Mouse (Mus musculus): ENCODE measurements around the gene Tmem190. TPM values are rescaled to one million over a fixed set of nuclear protein-coding genes. Genes with fewer than 3 reads are reported as not detected.

Gene Tmem190
- polyA plus RNA-seq, 1 experiment = 534 TPM

DNA sequence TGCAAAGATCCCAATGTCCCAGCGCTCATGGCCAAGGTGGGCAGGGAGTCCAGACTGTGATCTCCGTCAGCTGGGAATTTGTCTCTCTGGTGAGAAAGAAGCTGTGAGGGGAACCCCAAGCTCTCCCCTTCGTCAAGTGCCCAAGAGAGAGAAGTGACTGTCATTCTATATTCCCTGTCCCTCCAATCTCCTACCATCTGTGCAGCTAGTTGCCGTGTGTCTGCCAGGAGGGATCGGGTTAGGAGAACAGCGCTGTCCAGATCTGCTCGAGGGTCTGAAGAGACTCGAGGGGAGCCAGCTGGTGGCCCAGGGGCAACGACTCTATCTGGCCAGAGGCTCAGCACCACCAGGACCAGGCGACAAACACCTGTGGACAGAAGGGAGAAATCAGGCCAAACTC is 6.6 kb upstream of the Tmem190 start:
- Histone ChIP-seq H3K27me3 (ENCODE audit: control insufficient read depth, insufficient read depth, low read length) (no peaks in the 10 kb centered on the region; the same call in 1 of the 2 replicates), H3K36me3 (ENCODE audit: control insufficient read depth, insufficient read depth, low read length) (no peaks in the 10 kb centered on the region), H3K4me1 (ENCODE audit: control insufficient read depth, insufficient read depth, low read length) (peaks cover 13% of the 10 kb centered on the region), H3K27ac (ENCODE audit: control insufficient read depth, insufficient read depth, low read depth, low read length) (no peak overlapping the region), H3K4me3 (ENCODE audit: control insufficient read depth, low read depth, low read length) (peak overlapping the region; percentile 79; the same call in 1 of the 2 replicates)
- TF ChIP-seq POLR2A (IDR thresholded peaks at IDR 0.05; ENCODE audit: control insufficient read depth, low read depth, low read length) (0 out of 2 replicates have a peak, but pooled peaks have one; percentile 17), CTCF (IDR thresholded peaks at IDR 0.05; ENCODE audit: control insufficient read depth, insufficient read depth, insufficient replicate concordance, low read depth, low read length) (no peak)

DNA sequence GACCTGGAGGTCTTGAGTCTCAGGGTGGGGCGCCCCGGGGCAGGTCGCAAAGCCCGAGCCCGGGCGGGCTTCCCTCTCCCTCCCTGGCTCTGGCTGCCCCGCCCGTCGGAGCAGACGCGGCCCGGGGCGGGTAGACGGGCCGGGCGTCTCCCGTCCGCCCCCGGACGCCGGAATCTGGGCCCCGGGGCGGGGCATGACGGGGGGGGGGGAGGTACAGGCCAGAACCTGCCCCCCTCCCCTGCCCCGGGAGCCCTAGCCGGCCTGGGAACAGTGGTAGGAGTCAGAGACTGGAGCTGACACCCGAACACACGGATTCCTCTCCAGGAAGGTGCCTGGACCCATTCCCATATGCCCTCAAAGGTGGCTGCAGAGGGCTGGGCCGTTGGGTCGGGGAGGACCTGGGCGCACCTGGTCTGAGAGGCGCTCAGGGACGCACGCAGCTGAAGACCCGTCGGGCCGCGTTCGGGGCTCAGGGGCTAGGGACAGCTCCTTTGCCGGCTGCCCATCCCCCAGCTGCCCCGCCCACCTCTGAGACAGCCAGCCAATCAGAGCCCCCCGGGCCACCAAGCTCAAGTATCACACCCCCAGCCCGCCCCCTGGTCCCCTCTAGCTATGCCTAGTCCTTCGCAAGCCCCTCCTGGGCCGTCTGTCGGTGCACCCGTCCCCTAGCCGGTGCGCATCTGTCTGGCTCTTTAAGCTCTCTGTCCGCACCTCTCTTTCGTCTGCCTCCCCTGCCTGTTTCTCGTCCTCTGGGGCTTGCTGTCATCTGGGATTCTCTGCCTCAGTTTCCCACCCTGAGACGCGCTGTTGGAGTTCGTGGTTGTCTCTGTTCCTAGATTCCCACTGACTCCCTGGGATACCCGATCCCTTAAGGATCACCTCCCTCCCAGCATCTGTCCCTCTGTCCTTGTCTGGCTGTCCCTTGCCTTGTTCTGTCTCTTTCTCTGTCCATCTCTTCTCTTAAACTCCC is 5.6 kb upstream of the Tmem190 start:
- Histone ChIP-seq H3K4me1 (ENCODE audit: control insufficient read depth, insufficient read depth, low read length) (peaks cover 13% of the 10 kb centered on the region), H3K27me3 (ENCODE audit: control insufficient read depth, insufficient read depth, low read length) (no peaks in the 10 kb centered on the region; the same call in 1 of the 2 replicates), H3K4me3 (ENCODE audit: control insufficient read depth, low read depth, low read length) (peak overlapping the region; percentile 79), H3K36me3 (ENCODE audit: control insufficient read depth, insufficient read depth, low read length) (no peaks in the 10 kb centered on the region), H3K27ac (ENCODE audit: control insufficient read depth, insufficient read depth, low read depth, low read length) (no peak overlapping the region)
- no peak for TF ChIP-seq CTCF (IDR thresholded peaks at IDR 0.05; ENCODE audit: control insufficient read depth, insufficient read depth, insufficient replicate concordance, low read depth, low read length)
- TF ChIP-seq POLR2A (IDR thresholded peaks at IDR 0.05; ENCODE audit: control insufficient read depth, low read depth, low read length) = no peak

DNA sequence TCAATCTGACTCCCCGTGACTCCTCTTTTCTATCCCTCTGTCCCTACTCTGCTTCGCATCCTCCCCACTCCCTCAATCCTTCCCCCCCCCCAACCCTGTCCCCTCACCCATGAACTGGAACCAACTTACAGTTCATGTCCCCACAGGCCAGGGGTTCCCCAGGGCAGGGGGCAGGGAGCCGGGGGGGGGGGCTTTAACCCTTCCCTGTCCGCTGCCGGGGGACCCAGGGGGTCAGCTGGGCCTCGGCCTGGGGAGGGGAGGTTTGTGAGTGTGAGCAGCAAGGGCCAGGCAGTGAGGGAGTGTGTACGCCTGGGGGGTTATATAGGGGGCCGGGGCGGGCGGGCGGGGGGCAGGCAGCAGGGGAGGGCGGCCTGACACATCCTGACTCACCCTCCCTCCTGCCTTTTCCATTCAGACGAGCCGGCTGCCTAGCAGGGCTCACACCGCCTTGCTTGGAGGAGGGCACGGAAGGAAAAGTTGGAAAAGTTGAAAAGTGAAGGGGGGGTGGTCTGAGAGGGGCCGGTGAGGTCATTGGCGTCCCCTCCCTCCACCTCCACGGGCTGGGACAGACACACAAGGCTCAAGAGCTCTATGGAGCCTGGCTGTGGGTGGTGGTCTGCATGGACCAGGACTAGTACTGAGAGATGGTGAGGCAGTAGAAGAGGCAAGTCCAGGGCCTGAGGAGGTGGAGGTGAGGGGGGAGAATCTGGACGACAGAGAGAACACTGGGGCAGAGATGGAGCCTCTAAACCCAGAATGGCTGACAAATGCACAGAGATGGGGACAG is 4.7 kb upstream of the Tmem190 start:
- Histone ChIP-seq H3K27ac (ENCODE audit: control insufficient read depth, insufficient read depth, low read depth, low read length) (no peak overlapping the region), H3K27me3 (ENCODE audit: control insufficient read depth, insufficient read depth, low read length) (no peaks in the 10 kb centered on the region; the same call in 1 of the 2 replicates), H3K4me3 (ENCODE audit: control insufficient read depth, low read depth, low read length) (no peak overlapping the region), H3K4me1 (ENCODE audit: control insufficient read depth, insufficient read depth, low read length) (peaks cover 13% of the 10 kb centered on the region), H3K36me3 (ENCODE audit: control insufficient read depth, insufficient read depth, low read length) (no peaks in the 10 kb centered on the region)
- TF ChIP-seq CTCF (IDR thresholded peaks at IDR 0.05; ENCODE audit: control insufficient read depth, insufficient read depth, insufficient replicate concordance, low read depth, low read length) = no peak
- no peak for TF ChIP-seq POLR2A (IDR thresholded peaks at IDR 0.05; ENCODE audit: control insufficient read depth, low read depth, low read length)

DNA sequence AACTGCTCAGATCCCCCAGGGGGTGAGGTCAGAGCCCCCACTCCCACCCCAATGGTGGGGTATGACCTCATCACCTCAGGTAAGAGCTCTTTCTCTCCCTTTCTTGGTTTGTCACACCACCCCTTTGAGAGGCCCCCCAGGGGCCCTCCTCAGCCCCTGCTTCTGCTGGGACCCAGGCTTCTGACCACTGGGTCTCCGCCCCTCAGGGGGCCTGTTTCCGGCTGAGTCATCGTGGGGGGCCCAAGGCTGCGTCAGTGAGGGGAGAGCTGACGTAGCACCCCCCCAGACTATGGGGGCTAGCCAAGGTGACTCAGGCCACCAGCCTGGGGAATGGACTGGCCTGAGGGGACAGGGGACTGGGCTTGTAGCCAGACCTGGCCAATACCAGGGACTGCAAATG is 2.8 kb upstream of the Tmem190 start:
- no peak overlapping the region for H3K27ac ChIP-seq (ENCODE audit: control insufficient read depth, insufficient read depth, low read depth, low read length)
- peaks cover 9% of the 10 kb centered on the region for H3K4me1 ChIP-seq (ENCODE audit: control insufficient read depth, insufficient read depth, low read length)

DNA sequence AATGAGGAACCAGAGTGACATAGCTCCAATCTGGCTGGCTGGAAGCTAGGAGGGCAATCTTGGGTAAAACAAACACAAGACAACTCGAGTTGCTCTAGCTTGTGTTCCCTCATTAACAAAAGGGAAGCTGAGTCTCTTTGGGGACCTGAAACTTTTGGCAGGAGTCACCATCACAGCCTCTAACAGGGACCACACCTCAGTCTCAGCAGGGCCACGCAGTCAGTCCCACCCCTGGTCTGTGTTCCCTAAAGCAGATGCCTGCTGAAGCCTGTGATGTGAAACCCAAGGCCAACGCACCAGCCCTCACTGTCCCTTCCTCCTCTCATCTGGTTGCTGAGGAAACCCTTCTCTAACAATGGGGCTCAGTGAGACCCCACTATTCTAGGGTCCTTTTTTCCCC is 607 bp upstream of the Tmem190 start:
- no peaks in the 10 kb centered on the region for H3K27me3 ChIP-seq (ENCODE audit: control insufficient read depth, insufficient read depth, low read length)
- H3K27ac ChIP-seq (ENCODE audit: control insufficient read depth, insufficient read depth, low read depth, low read length) = peak overlapping the region; percentile 47
- TF ChIP-seq CTCF (IDR thresholded peaks at IDR 0.05; ENCODE audit: control insufficient read depth, insufficient read depth, insufficient replicate concordance, low read depth, low read length) = no peak
- no peak for TF ChIP-seq POLR2A (IDR thresholded peaks at IDR 0.05; ENCODE audit: control insufficient read depth, low read depth, low read length)
- peak overlapping the region; percentile 87 for H3K4me3 ChIP-seq (ENCODE audit: control insufficient read depth, low read depth, low read length)
- peaks cover 6% of the 10 kb centered on the region for H3K4me1 ChIP-seq (ENCODE audit: control insufficient read depth, insufficient read depth, low read length)
- H3K36me3 ChIP-seq (ENCODE audit: control insufficient read depth, insufficient read depth, low read length) = no peaks in the 10 kb centered on the region

More for the DNA sequence above, 2.8 kb upstream of the Tmem190 start:
- Histone ChIP-seq H3K27me3 (ENCODE audit: control insufficient read depth, insufficient read depth, low read length) (no peaks in the 10 kb centered on the region; the same call in 1 of the 2 replicates), H3K36me3 (ENCODE audit: control insufficient read depth, insufficient read depth, low read length) (no peaks in the 10 kb centered on the region), H3K4me3 (ENCODE audit: control insufficient read depth, low read depth, low read length) (peak overlapping the region; percentile 87)
- no peak for TF ChIP-seq CTCF (IDR thresholded peaks at IDR 0.05; ENCODE audit: control insufficient read depth, insufficient read depth, insufficient replicate concordance, low read depth, low read length)
- no peak for TF ChIP-seq POLR2A (IDR thresholded peaks at IDR 0.05; ENCODE audit: control insufficient read depth, low read depth, low read length)

DNA sequence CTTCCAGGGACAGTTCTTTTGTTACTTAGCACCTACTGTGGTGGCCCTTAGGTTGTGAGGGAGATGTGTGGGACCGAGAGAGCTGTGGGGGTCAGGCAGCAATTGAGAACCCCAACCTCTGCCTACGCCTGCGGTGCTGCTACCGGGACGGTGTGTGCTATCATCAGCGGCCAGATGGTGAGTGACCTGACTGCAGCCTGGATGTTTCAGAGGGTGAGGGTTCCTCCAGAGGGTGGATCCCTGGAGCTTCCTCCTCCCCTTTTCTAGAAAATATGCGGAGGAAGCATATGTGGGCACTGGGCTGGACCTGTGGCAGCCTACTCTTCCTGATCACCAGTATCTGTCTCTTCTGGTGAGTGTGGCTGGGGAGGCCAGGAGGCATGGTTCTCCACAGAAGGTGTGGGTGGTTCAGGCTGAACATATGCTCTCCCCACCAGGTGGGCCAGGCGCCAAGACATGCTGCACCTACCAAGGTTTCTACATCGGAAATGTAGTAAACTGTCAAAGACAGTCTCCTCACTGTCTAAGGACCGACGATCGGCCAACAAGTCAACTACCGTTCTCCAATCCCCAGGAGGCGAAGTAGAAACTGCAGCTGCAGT is 1.0 kb downstream of the Tmem190 start:
- no peak for TF ChIP-seq CTCF (IDR thresholded peaks at IDR 0.05; ENCODE audit: control insufficient read depth, insufficient read depth, insufficient replicate concordance, low read depth, low read length)
- Histone ChIP-seq H3K4me3 (ENCODE audit: control insufficient read depth, low read depth, low read length) (peak overlapping the region; percentile 87), H3K4me1 (ENCODE audit: control insufficient read depth, insufficient read depth, low read length) (peaks cover 2% of the 10 kb centered on the region), H3K27ac (ENCODE audit: control insufficient read depth, insufficient read depth, low read depth, low read length) (no peak overlapping the region), H3K36me3 (ENCODE audit: control insufficient read depth, insufficient read depth, low read length) (no peaks in the 10 kb centered on the region), H3K27me3 (ENCODE audit: control insufficient read depth, insufficient read depth, low read length) (no peaks in the 10 kb centered on the region)

All from testis, adult 2 months (tissue).